Mouse (Mus musculus) thymus, adult 2 months (tissue): ENCODE data around the gene Dock11.

ENCODE experiments used
- CTCF ChIP-seq: fragments of 200-500 bp; IDR thresholded peaks from 2 replicates; pipeline ENCODE4 v1.5.1; 2012; ENCODE audit warnings: mild to moderate bottlenecking, control low read depth, low read length, moderate library complexity, borderline replicate concordance; ENCODE audit not compliant: control insufficient read depth, poor library complexity, insufficient read depth; ENCODE audit errors: extremely low read depth
- POLR2A ChIP-seq: fragments of 200-500 bp; IDR thresholded peaks from 2 replicates; pipeline ENCODE4 v1.6.1; 2012; ENCODE audit warnings: mild to moderate bottlenecking, low read length, control low read depth, moderate library complexity; ENCODE audit not compliant: control insufficient read depth, poor library complexity, insufficient read depth; ENCODE audit errors: extremely low read depth

DNA sequence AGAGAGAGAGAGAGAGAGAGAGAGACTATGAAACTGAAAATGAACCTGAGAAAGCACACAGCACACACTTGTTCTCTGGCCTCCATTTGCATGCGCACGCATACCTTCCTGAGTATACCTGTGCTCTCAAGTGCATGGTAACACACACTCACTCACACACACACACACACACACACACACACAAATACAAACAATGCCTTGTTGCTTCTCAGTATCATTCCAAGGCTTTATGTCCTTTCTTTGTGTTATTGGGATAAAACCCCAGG is 9.8 kb downstream of the Dock11 start:
- TF ChIP-seq CTCF (no peak), POLR2A (no peak)
